Mouse (Mus musculus) lung, embryonic 14.5 days (tissue): ENCODE measurements around the gene Aprt. TPM values are rescaled to one million over a fixed set of nuclear protein-coding genes. Genes with fewer than 3 reads are reported as not detected.
A peak's percentile ranks its signal among the peaks of the same experiment; 100 is the strongest.

ENCODE experiments used
- ATAC-seq: fragments of 200-750 bp; cut with Nextera tagmentation; 2 replicates; pipeline ENCODE4 v1.8.0; 2017; ENCODE audit warnings: mild to moderate bottlenecking, moderate TSS enrichment, moderate library complexity; ENCODE audit not compliant: insufficient read depth
- DNase-seq: peaks from one replicate; pipeline ENCODE4 v3.0.0-alpha.2; 2015
- H3K27ac ChIP-seq: fragments of 300-500 bp; sonication (generic); 2 replicates; pipeline ENCODE4 v1.5.1; 2014; ENCODE audit warnings: low read depth, mild to moderate bottlenecking, moderate library complexity
- H3K27me3 ChIP-seq: fragments of 300-500 bp; sonication (generic); 2 replicates; pipeline ENCODE4 v1.6.1; 2014; ENCODE audit warnings: low read length, control low read depth; ENCODE audit not compliant: insufficient read depth
- H3K36me3 ChIP-seq: fragments of 300-500 bp; sonication (generic); 2 replicates; pipeline ENCODE4 v1.6.1; 2014; ENCODE audit warnings: control low read depth; ENCODE audit not compliant: insufficient read depth
- H3K4me1 ChIP-seq: fragments of 300-500 bp; sonication (generic); 2 replicates; pipeline ENCODE4 v1.6.1; 2014; ENCODE audit warnings: antibody characterized with exemption, control low read depth; ENCODE audit not compliant: insufficient read depth
- H3K4me2 ChIP-seq: fragments of 300-500 bp; sonication (generic); 2 replicates; pipeline ENCODE4 v1.6.1; 2014; ENCODE audit warnings: mild to moderate bottlenecking
- H3K4me3 ChIP-seq: fragments of 300-500 bp; sonication (generic); 2 replicates; pipeline ENCODE4 v1.5.1; 2014; ENCODE audit warnings: low read depth, low read length
- H3K9ac ChIP-seq: fragments of 300-500 bp; sonication (generic); 2 replicates; pipeline ENCODE4 v1.6.1; 2014
- H3K9me3 ChIP-seq: fragments of 300-500 bp; sonication (generic); 2 replicates; pipeline ENCODE4 v1.6.1; 2016; ENCODE audit warnings: low read depth, low read length, control low read depth
- CTCF ChIP-seq: IDR thresholded peaks from 2 replicates; pipeline ENCODE4 v1.5.1; 2016; ENCODE audit warnings: antibody characterized with exemption, low read depth
- WGBS: fragments of 180-500 bp; shearing (Covaris S2); extraction: QIAGEN DNeasy Blood & Tissue Kit; methylation state at CpG from one replicate; pipeline ENCODE4 v1.1.7; 2014; 5-methylcytosine and 5-hydroxymethylcytosine counted together
- polyA plus RNA-seq: library from polyadenylated mRNA; unstranded; fragments of >200 nt; fragmentation: Nextera tagmentation; extraction: Ambion mirVana; gene quantifications from 2 replicates; pipeline ENCODE4 v1.2.1, GENCODE M21; 2014

Gene Aprt
- polyA plus RNA-seq, 1 experiment from 2014 or later: 366 TPM

DNA sequence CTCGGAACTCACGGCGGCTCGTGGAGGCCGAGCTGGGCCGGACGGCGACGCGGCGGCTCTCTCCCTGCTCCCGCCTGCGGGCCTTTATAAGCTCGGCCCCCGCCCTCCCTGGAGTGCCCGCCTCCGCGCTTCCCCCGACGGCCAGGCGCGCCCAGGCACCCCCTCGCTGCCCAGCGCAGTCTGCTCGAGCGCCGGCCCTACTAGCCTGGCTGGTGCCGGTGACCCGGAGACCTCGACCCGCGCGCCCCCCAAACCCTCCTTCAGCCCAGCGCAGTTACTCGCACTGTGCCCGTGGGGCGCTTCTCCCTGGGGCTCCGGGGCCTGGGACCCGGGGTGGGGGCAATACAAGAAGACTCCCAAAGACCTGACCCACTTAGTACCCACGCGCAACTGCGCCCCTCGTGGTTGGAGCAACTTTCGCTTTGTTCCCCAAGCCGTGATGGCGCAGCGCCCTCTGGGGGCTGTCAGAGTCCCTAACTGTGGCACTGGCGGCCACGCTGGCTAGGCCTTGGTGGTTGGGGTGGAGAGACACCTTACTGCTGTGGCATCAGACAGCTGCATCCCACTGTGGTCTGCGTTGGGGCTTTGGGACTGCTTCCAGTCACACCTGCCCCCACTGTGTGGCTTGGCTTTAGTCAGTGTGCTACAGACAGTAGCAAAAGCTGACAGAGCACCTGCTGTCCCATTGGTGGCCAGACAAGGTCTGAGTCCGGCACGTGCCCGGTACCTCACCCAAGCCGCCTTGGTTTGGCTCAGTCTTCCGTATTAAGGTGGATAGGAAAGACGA, 25.3 kb downstream of the Aprt start, which contains the start of gene Piezo1:
Gene Piezo1, minus strand, starts transcription at position 65 of the 787 bp plus-strand sequence.
- peak within 1 kb of the TSS; percentile 93 for H3K4me2 ChIP-seq
- peak within 1 kb of the TSS; percentile 92 for H3K27ac ChIP-seq
- H3K27me3 ChIP-seq: no peaks in the 10 kb centered on the region
- DNase-seq (peak; percentile 95), ATAC-seq (peak; percentile 86)
- 10% methylated on average over 51 of the region's 56 CpGs for WGBS
- 0 out of 2 replicates have a peak, but pooled peaks cover 6% of the 10 kb centered on the region for H3K36me3 ChIP-seq
- H3K4me1 ChIP-seq: peaks cover 20% of the 10 kb centered on the region
- peak within 1 kb of the TSS; percentile 82 for H3K4me3 ChIP-seq
- peak; percentile 100 for TF ChIP-seq CTCF
- peak within 1 kb of the TSS; percentile 94 for H3K9ac ChIP-seq
- H3K9me3 ChIP-seq: no peaks in the 10 kb centered on the region

DNA sequence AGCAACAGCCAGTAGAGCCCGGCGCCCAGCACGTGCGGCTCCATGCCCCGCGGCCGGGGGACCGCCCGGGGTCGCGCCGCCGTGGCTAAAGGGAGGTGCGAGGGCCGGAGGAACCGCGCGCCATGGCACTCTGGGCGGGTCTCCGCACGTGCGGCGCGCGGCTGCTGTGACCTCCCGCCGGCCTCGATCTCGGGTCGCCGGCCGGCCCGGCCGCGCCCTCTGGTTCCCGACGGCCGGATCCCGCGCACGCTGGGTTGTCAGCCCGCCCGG, 25.8 kb downstream of the Aprt start:
- no peaks in the 10 kb centered on the region for H3K27me3 ChIP-seq
- no peak for TF ChIP-seq CTCF

DNA sequence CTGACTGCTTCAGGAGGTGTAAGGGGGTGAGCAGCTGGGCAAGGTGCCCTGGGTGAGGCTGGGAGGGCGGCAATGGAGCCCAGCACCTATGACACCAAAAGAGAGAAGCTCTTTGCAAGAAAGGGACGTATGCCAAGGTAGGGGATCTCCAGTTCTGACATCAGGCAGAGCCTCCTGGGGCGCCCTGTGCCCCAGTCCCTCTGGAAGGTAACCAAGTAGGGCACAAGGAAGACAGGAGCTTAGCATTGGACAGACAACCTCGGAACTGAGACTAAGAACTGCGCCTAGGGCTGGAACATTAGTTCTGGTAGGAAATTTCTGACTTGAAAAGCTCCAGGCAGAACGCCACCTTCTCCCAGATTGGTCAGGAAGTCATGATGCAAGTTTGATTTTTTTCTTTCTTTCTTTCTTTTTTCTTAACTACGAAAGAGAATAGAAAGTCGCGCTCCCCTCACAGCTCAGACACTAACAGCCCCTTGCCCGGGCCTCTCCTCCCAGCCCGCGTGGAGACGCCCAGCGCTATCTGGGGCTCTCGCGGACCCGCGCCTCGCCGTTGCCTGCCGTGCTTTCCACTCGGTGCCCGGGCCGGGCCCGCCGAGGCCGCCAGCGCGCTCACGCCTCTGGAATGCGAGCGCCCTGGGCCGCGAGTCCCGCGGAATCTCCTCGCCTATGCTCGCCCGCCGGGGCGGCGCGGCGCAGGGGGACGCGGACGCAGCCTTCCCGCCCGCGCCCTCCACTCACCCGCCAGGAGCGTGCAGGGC, 26.3 kb downstream of the Aprt start:
- WGBS: 2% methylated on average over 52 of the region's 52 CpGs
- Histone ChIP-seq H3K4me1 (peaks cover 18% of the 10 kb centered on the region), H3K36me3 (0 out of 2 replicates have a peak, but pooled peaks cover 6% of the 10 kb centered on the region)

More for the DNA sequence above, 25.8 kb downstream of the Aprt start:
- Histone ChIP-seq H3K9ac (peak overlapping the region; percentile 94), H3K4me3 (peak overlapping the region; percentile 82), H3K36me3 (0 out of 2 replicates have a peak, but pooled peaks cover 6% of the 10 kb centered on the region), H3K4me2 (peak overlapping the region; percentile 93), H3K9me3 (no peaks in the 10 kb centered on the region), H3K4me1 (peaks cover 18% of the 10 kb centered on the region), H3K27ac (peak overlapping the region; percentile 92)
- DNase-seq (no peak), ATAC-seq (peak; percentile 49)
- under 1% methylated on average over 43 of the region's 43 CpGs for WGBS

GRCm38 (mm10) chr8:122548891-122549439, 27.7 kb downstream of the Aprt start:
- Histone ChIP-seq H3K9ac (peak overlapping the region; percentile 94; the same call in 1 of the 2 replicates), H3K36me3 (0 out of 2 replicates have a peak, but pooled peaks cover 6% of the 10 kb centered on the region), H3K4me3 (peak overlapping the region; percentile 82), H3K4me2 (peak overlapping the region; percentile 93), H3K9me3 (no peaks in the 10 kb centered on the region), H3K27me3 (no peaks in the 10 kb centered on the region), H3K27ac (peak overlapping the region; percentile 69), H3K4me1 (peaks cover 18% of the 10 kb centered on the region)
- WGBS: 79% methylated on average over 3 of the region's 3 CpGs
- no peak for DNase-seq
- no peak for ATAC-seq
- no peak for TF ChIP-seq CTCF

More for the DNA sequence above, 26.3 kb downstream of the Aprt start:
- no peak for TF ChIP-seq CTCF
- H3K27me3 ChIP-seq: no peaks in the 10 kb centered on the region
- ATAC-seq (peak; percentile 50), DNase-seq (peak; percentile 78)
- peak overlapping the region; percentile 92 for H3K27ac ChIP-seq
- H3K4me3 ChIP-seq: peak overlapping the region; percentile 82
- peak overlapping the region; percentile 94 for H3K9ac ChIP-seq
- H3K9me3 ChIP-seq: no peaks in the 10 kb centered on the region
- H3K4me2 ChIP-seq: peak overlapping the region; percentile 93

- peak overlapping the region; percentile 69 for H3K27ac ChIP-seq
- TF ChIP-seq CTCF: no peak
- H3K9ac ChIP-seq: no peak overlapping the region; the same call in 1 of the 2 replicates
- no peaks in the 10 kb centered on the region for H3K27me3 ChIP-seq
- peaks cover 18% of the 10 kb centered on the region for H3K4me1 ChIP-seq
- H3K4me2 ChIP-seq: peak overlapping the region; percentile 93
- no peaks in the 10 kb centered on the region for H3K9me3 ChIP-seq
- no peak for DNase-seq
- WGBS: 54% methylated on average over 13 of the region's 13 CpGs
- ATAC-seq: no peak
- H3K36me3 ChIP-seq: peaks cover 12% of the 10 kb centered on the region; the same call in 1 of the 2 replicates
- no peak overlapping the region for H3K4me3 ChIP-seq
These were observed 28.4 kb downstream of the Aprt start for GRCm38 (mm10) chr8:122548331-122548730.

GRCm38 (mm10) chr8:122547815-122548214, 28.9 kb downstream of the Aprt start:
- DNase-seq: peak; percentile 59
- Histone ChIP-seq H3K4me1 (peaks cover 18% of the 10 kb centered on the region), H3K4me2 (peak overlapping the region; percentile 93), H3K9ac (peak overlapping the region; percentile 44), H3K36me3 (peaks cover 17% of the 10 kb centered on the region; the same call in 1 of the 2 replicates), H3K27me3 (no peaks in the 10 kb centered on the region), H3K4me3 (peak overlapping the region; percentile 19; the same call in 1 of the 2 replicates), H3K27ac (peak overlapping the region; percentile 69), H3K9me3 (no peaks in the 10 kb centered on the region)
- 0 out of 2 replicates have a peak, but pooled peaks have one; percentile 5 for ATAC-seq
- TF ChIP-seq CTCF: no peak
- WGBS: 31% methylated on average over 5 of the region's 5 CpGs
